Mouse (Mus musculus) heart, postnatal 0 days (tissue): ENCODE data around the gene Parp11.

Experiments
- CTCF ChIP-seq: IDR thresholded peaks from 2 replicates; pipeline ENCODE4 v1.5.1; 2016; ENCODE audit warnings: antibody characterized with exemption, control low read depth, low read depth
- EP300 ChIP-seq: IDR thresholded peaks from 2 replicates; pipeline ENCODE4 v1.6.1; 2016; ENCODE audit warnings: antibody characterized with exemption, low read depth

DNA sequence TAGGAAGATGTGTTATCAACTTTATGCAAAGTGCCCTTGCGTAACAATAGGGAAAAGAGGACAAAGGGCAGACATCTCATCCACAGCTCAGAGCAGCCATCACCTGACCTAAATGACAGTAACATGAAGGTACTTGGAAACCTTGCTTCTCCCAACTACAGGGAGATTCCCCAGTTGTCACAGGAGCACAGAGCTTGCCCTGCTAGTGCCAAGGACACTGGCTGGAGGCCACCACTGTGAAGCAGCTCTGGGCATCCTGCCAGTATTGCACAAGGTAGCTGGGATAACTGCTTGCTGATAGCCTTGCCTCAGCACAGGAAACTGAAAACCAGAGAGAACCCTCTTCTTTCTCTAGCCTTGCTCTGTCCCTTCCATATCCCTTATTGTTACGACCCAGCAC lies 82.8 kb downstream of the Parp11 start:
- TF ChIP-seq CTCF, result no peak
- TF ChIP-seq EP300, result peak; percentile 83
